Mouse (Mus musculus) v-Abl transformed pro-B cells (cell line): ENCODE results near the gene Rcn1.

Experiments used
- in situ Hi-C, 2 experiments: fragments of 400-800 bp; cut with MboI; formaldehyde crosslinking; loops; one replicate each; pipeline ENCODE4 v1.15.1; 2025; ENCODE audit not compliant: unreplicated experiment in 2 of 2

Rcn1 gene

DNA sequence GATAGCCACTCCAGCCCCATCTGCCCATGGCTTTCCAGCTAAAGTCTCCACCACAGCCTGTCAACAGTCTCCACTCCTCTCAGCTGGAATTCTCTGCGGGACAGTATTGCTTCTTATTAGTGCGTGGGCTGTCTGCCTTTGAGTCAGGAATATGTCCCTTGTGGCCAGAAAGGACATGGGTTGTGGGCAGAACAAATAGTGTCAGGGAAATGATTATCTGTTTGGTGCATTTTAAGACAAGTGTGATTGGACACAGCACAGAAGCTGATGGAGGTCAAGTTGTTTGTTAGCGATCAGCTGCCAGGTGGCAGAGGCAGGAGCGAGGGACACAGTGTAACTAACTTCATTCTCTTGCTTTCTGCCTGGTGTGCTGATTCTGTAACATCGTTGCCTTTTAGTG is 42.3 kb downstream of the Rcn1 start:
- in situ Hi-C loops: no loop called here

DNA sequence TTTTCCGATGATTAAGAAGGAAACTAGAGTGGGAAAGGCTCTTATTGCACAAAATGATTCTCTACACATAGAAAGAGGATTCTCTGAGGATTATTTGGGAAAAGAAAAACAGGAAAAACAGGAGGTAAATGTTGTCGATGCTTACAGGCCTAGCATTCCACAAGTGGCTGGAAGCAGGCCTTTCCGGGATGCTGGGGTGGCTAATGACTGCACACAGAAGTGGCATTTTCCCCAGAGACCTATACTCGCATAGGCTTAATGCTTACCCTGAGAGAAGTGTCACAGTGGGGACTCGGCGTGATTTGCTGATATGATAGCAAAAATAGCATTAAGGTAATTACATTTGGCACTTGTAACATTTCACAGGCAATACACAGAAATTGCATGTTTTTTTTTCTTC is 50.2 kb downstream of the Rcn1 start:
- in situ Hi-C loops: no loop called here

DNA sequence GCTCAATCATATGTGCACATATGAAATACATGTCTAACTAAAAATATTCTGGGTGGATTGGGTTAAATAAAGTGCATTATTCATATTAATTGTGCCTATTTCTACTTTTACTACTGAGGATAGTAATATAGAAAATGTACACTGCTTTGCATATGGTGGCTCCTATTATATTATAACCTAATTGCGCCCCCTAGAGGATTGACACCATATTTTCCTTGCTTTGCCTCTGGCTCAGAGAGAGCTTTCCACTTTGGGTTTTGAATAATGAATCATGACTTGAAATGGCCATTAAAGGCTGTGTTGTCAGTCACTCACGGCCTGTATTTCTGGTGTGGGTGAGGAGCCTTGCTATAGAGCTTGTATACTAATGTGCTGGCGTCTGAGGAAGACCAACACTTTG is 59.1 kb downstream of the Rcn1 start:
- in situ Hi-C loops: loop anchor here (5.0 to 10.0 kb wide), 3 partner anchors 87 to 1615 kb away; no protein-coding TSS in a partner anchor

DNA sequence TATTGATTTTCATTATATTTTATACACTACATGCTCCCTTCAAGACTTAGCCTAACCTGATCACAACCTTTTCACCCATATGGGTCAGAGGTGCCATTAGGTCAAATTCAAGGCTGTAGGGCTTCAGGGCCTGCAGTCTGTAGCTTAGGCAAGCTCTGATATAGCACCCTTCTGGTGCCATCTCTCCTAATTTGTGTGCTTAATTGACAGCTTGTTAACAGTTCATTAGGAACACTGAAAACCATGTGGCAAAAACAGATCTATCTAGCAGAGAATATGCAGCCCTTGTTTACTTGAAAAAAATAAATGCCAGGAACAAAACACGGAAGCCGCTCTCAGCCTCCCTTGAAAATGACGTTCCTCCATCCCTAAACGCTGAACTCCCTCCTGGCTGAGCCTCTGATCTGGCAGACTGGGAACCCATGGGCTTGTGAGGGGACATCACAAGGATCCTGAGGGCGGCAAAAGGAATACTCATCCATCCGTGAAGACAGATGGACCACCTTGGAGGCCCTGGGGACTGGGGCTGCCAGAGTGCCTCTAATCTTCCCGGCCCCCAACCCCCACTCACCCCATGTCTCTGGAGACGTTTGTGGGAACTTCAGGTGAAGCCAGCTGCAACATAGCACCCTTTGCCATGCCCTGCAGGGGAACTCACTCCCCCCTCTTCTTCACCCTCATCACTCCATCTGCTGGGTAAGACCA is 61.8 kb downstream of the Rcn1 start:
- in situ Hi-C loops: loop anchor here (5.0 to 10.0 kb wide), 3 partner anchors 90 to 1617 kb away; no protein-coding TSS in a partner anchor

DNA sequence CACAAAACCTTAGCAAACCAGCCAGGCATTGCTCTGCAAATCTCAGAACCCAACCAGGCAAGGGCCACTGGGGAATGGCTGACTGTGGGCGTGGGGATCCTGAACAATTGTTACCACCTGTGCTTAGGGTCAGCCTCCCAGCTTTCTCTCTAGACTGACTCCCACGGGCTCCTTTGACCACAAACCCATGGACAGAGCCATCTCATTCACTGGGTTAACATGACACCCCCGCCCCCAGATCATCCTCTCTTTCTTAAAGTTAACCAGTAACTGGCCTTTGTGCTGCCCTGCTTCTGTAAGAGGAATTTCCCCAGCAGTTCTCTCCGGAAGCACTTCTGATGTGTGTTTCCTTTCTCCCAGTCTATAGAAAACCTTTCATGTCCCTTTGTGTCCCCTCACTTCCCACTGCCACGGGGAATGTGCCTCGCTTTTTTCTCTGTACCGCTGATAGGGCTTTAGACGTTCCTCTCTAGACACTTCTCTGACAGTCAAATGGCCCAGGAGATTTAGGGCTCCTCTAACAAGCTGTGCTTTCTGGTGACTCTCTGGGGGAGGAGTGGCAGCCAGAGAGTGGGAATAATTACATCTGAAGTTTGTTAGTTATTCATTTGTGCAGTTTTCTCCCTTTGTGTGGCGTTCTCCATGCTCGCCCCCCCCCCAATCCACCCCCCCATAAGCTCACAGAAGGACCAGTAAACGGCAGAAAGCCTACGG is 62.6 kb downstream of the Rcn1 start:
- in situ Hi-C loops: loop anchor here (5.0 to 10.0 kb wide), 3 partner anchors 91 to 1618 kb away; no protein-coding TSS in a partner anchor
